Mouse (Mus musculus) brain, embryonic 18.5 days (tissue): ENCODE results near the gene Rnf212b.

Experiments
- DNase-seq: peaks from one replicate; pipeline ENCODE4 v3.0.0-alpha.2; 2012; ENCODE audit warnings: low read depth, low spot score

Gene Rnf212b

GRCm38 (mm10) chr14:54796760-54797159, 17.2 kb upstream of the Rnf212b start:
- no peak for DNase-seq

GRCm38 (mm10) chr14:54799686-54800085, 14.3 kb upstream of the Rnf212b start:
- no peak for DNase-seq

GRCm38 (mm10) chr14:54802428-54802827, 11.5 kb upstream of the Rnf212b start:
- no peak for DNase-seq

- no peak for DNase-seq
These were observed 7.8 kb upstream of the Rnf212b start for GRCm38 (mm10) chr14:54806124-54806523.

- no peak for DNase-seq
These were observed 4.9 kb upstream of the Rnf212b start for GRCm38 (mm10) chr14:54808718-54809667.

GRCm38 (mm10) chr14:54809668-54810033, 4.3 kb upstream of the Rnf212b start:
- no peak for DNase-seq

GRCm38 (mm10) chr14:54815737-54816136, 1.8 kb downstream of the Rnf212b start:
- no peak for DNase-seq

- DNase-seq: no peak
These were observed 3.9 kb downstream of the Rnf212b start for GRCm38 (mm10) chr14:54817791-54818190.

GRCm38 (mm10) chr14:54822301-54822700, 8.4 kb downstream of the Rnf212b start:
- DNase-seq: no peak

- no peak for DNase-seq
These were observed 9.8 kb downstream of the Rnf212b start for GRCm38 (mm10) chr14:54823716-54824115.

- no peak for DNase-seq
These were observed 29.5 kb downstream of the Rnf212b start for GRCm38 (mm10) chr14:54843461-54843860.

GRCm38 (mm10) chr14:54855726-54856125, 41.8 kb downstream of the Rnf212b start:
- no peak for DNase-seq

- no peak for DNase-seq
These were observed 42.8 kb downstream of the Rnf212b start for GRCm38 (mm10) chr14:54856703-54857102.

- DNase-seq: no peak
These were observed 44.0 kb downstream of the Rnf212b start for GRCm38 (mm10) chr14:54857891-54858290.

GRCm38 (mm10) chr14:54860511-54860910, 46.6 kb downstream of the Rnf212b start:
- DNase-seq: no peak

- DNase-seq: no peak
These were observed 49.8 kb downstream of the Rnf212b start for GRCm38 (mm10) chr14:54863501-54864312.

- no peak for DNase-seq
These were observed 50.5 kb downstream of the Rnf212b start for GRCm38 (mm10) chr14:54864313-54865036.

- no peak for DNase-seq
These were observed 51.7 kb downstream of the Rnf212b start for GRCm38 (mm10) chr14:54865626-54866025.

GRCm38 (mm10) chr14:54866268-54866667, 52.3 kb downstream of the Rnf212b start:
- no peak for DNase-seq

- no peak for DNase-seq
These were observed 53.0 kb downstream of the Rnf212b start for GRCm38 (mm10) chr14:54866936-54867335.

GRCm38 (mm10) chr14:54868026-54868425, 54.1 kb downstream of the Rnf212b start:
- DNase-seq: no peak

- no peak for DNase-seq
These were observed 56.9 kb downstream of the Rnf212b start, which contains the start of gene Homez for GRCm38 (mm10) chr14:54870861-54871260. TSS of gene Homez (minus strand) at chr14:54870961.
